Mouse (Mus musculus) limb, embryonic 12.5 days (tissue): ENCODE results near the gene Ost4. TPM values are rescaled to one million over a fixed set of nuclear protein-coding genes. Genes with fewer than 3 reads are reported as not detected.
A peak's percentile ranks its signal among the peaks of the same experiment; 100 is the strongest.

Experiments used
- ATAC-seq: fragments of 200-750 bp; cut with Nextera tagmentation; 2 replicates; pipeline ENCODE4 v1.8.0; 2017; ENCODE audit warnings: low read depth, moderate TSS enrichment; ENCODE audit not compliant: insufficient number of reproducible peaks, insufficient read depth, low FRiP score, low TSS enrichment
- H3K27ac ChIP-seq: fragments of 300-500 bp; sonication (generic); 2 replicates; pipeline ENCODE4 v1.5.1; 2016; ENCODE audit warnings: mild to moderate bottlenecking, moderate library complexity
- H3K27me3 ChIP-seq: fragments of 300-500 bp; sonication (generic); 2 replicates; pipeline ENCODE4 v1.6.1; 2016; ENCODE audit warnings: mild to moderate bottlenecking, moderate library complexity
- H3K36me3 ChIP-seq: fragments of 300-500 bp; sonication (generic); 2 replicates; pipeline ENCODE4 v1.6.1; 2016; ENCODE audit warnings: mild to moderate bottlenecking, moderate library complexity
- H3K4me1 ChIP-seq: fragments of 300-500 bp; sonication (generic); replicated peaks from 2 replicates; pipeline ENCODE4 v1.6.1; 2016
- H3K4me2 ChIP-seq: fragments of 300-500 bp; sonication (generic); 2 replicates; pipeline ENCODE4 v1.6.1; 2016; ENCODE audit warnings: mild to moderate bottlenecking, moderate library complexity
- H3K4me3 ChIP-seq: fragments of 300-500 bp; sonication (generic); replicated peaks from 2 replicates; pipeline ENCODE4 v1.5.1; 2016; ENCODE audit warnings: mild to moderate bottlenecking
- H3K9ac ChIP-seq: fragments of 300-500 bp; sonication (generic); replicated peaks from 2 replicates; pipeline ENCODE4 v1.6.1; 2016; ENCODE audit warnings: mild to moderate bottlenecking, moderate library complexity
- H3K9me3 ChIP-seq: fragments of 300-500 bp; sonication (generic); 2 replicates; pipeline ENCODE4 v1.6.1; 2016; ENCODE audit warnings: mild to moderate bottlenecking, moderate library complexity
- WGBS: fragments of 180-500 bp; shearing (Covaris S2); methylation state at CpG from one replicate; pipeline ENCODE4 v1.1.7; 2016; 5-methylcytosine and 5-hydroxymethylcytosine counted together
- polyA plus RNA-seq: library from polyadenylated mRNA; unstranded; fragments of >200 nt; fragmentation: Nextera tagmentation; extraction: Ambion mirVana; gene quantifications from 2 replicates; pipeline ENCODE4 v1.2.1, GENCODE M21; 2016

The Ost4 gene
- polyA plus RNA-seq, 1 experiment from 2014 or later, result 351 TPM

DNA sequence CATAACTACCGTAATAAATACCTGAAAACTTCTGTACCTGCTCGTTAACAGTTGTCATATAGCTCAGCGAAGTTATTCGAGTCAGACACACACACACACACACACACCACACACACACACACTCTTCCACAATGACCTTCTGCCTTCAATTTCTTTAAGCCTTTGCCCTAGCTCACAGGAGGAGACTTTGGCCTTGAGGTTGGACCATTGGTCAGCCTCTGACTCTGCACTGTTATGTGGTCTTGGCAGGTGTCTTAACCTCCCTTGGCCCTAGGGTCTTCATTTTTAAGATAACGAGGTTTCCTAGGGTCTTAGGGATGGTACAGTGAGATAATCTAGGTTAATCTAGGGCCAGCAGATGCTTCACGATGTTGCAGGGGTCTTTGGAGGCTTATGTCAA is 36.8 kb upstream of the Ost4 start:
- no peak overlapping the region for H3K27ac ChIP-seq
- ATAC-seq, result no peak
- no peaks in the 10 kb centered on the region for H3K36me3 ChIP-seq
- H3K9ac ChIP-seq, result no peak overlapping the region
- no peak overlapping the region for H3K4me2 ChIP-seq
- WGBS, result 81% methylated on average over 6 of the region's 6 CpGs
- H3K4me1 ChIP-seq, result peaks cover 16% of the 10 kb centered on the region; the same call in 1 of the 2 replicates
- no peak overlapping the region for H3K4me3 ChIP-seq
- H3K9me3 ChIP-seq, result no peaks in the 10 kb centered on the region
- peaks cover 19% of the 10 kb centered on the region for H3K27me3 ChIP-seq

DNA sequence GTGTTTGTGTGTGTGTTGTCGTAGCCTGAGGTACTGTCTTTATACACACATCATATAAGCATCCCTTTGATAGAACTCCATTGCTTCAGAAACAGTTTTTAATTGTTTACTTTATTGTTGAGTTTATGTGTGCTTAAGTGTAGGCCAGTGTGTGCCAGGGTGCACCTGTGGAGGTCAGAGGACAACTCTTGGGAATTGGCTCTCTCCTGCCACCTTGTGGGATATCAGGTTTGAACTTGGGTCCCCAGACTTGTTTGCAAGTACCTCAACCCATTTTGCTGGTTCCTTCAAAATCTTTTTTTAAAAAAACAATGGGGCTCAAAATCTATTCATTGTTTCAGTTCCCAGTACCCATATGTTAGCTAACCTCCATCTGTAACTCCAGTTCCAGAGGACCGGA is 35.4 kb upstream of the Ost4 start:
- Histone ChIP-seq H3K4me3 (no peak overlapping the region), H3K4me2 (no peak overlapping the region), H3K27me3 (peaks cover 19% of the 10 kb centered on the region), H3K36me3 (no peaks in the 10 kb centered on the region), H3K9ac (no peak overlapping the region), H3K9me3 (no peaks in the 10 kb centered on the region), H3K4me1 (0 out of 2 replicates have a peak, but pooled peaks cover 8% of the 10 kb centered on the region), H3K27ac (no peak overlapping the region)
- no peak for ATAC-seq
- WGBS, result 94% methylated on average over 2 of the region's 2 CpGs

DNA sequence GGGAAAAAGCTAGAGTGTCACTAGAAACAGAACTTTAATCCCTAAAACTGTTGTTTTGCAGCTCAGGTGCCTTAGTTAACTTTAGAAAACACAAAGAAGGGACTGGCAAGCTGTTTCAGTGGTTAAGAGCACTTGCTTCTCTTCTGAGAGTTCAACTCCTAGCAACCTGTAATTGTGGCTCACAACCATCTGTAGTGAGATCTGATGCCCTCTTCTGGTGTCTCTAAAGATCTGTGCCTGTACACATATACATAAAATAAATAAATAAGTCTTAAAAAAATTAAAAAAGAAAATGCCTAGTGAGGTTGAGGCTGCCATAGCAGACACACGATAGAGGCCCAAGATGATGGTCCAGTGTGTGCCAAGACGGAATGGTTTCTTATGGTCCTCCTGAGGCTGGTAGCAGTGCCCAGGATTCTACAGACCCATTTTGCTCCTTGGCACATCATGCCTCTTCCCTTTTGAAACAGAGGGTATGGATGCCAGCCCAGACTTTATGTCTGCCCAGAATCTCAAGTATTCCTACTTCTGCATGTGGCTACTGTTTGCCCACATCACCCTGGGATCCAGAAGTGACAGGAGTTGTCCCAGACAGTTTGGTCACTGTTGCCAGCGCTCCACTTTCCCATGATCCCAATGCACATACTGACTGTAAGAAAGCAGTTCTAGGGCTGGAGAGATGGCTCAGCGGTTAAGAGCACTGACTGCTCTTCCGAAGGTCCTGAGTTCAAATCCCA is 27.3 kb upstream of the Ost4 start:
- H3K9ac ChIP-seq, result no peak overlapping the region
- H3K27ac ChIP-seq, result no peak overlapping the region
- H3K4me1 ChIP-seq, result peaks cover 3% of the 10 kb centered on the region; the same call in 1 of the 2 replicates
- no peak overlapping the region for H3K4me3 ChIP-seq
- H3K36me3 ChIP-seq, result no peaks in the 10 kb centered on the region
- 88% methylated on average over 5 of the region's 5 CpGs for WGBS
- H3K9me3 ChIP-seq, result no peaks in the 10 kb centered on the region
- H3K4me2 ChIP-seq, result no peak overlapping the region
- ATAC-seq, result no peak
- no peaks in the 10 kb centered on the region for H3K27me3 ChIP-seq

DNA sequence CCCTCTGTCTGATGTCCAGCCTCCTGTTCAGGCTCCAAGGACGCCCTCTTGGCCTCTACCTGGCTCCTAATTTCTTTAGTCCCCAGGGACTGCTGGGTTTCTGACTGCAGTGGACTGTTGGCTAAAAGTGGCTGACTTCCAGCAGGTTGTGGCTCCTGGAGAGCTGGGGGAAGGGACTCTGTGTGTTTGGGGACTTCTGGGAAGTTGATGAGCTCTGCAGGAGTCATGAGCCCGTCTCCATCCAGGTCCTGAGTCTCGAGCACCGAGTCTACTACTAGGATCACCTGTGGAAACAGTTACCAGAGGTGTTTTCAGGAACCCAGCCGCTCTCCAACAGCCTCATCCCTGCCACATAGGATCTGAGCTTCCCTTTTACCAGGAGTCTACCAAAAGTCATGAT is 26.1 kb upstream of the Ost4 start:
- no peaks in the 10 kb centered on the region for H3K9me3 ChIP-seq
- 68% methylated on average over 5 of the region's 5 CpGs for WGBS
- no peak overlapping the region for H3K4me2 ChIP-seq
- peaks cover 3% of the 10 kb centered on the region; the same call in 1 of the 2 replicates for H3K4me1 ChIP-seq
- no peak for ATAC-seq
- no peaks in the 10 kb centered on the region for H3K36me3 ChIP-seq
- H3K27me3 ChIP-seq, result no peaks in the 10 kb centered on the region
- H3K27ac ChIP-seq, result no peak overlapping the region
- no peak overlapping the region for H3K4me3 ChIP-seq
- no peak overlapping the region for H3K9ac ChIP-seq

DNA sequence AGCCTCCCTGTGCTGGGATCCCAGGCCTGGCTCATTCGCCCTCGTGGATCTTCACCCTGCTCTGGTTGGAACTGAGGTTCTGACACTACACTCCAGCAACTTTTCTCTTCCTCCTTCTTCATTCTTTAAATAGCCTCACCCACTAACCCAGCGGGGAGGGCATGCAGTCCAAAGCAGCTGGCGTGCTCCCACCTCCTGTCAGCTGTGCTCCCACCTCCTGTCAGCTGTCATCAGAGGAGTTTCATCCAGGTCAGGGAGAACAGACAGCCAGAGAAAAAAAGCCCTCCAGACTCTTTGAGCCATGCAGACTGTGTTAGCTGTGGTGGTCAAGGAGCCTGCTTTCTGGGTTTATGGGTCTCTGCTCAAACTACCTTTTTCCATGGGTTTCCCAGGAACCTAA is 23.8 kb upstream of the Ost4 start:
- Histone ChIP-seq H3K9ac (no peak overlapping the region), H3K4me3 (no peak overlapping the region), H3K27me3 (no peaks in the 10 kb centered on the region), H3K4me2 (no peak overlapping the region), H3K36me3 (no peaks in the 10 kb centered on the region), H3K9me3 (no peaks in the 10 kb centered on the region), H3K4me1 (peaks cover 3% of the 10 kb centered on the region; the same call in 1 of the 2 replicates), H3K27ac (no peak overlapping the region)
- ATAC-seq, result no peak
- WGBS, result 82% methylated on average over 4 of the region's 4 CpGs

DNA sequence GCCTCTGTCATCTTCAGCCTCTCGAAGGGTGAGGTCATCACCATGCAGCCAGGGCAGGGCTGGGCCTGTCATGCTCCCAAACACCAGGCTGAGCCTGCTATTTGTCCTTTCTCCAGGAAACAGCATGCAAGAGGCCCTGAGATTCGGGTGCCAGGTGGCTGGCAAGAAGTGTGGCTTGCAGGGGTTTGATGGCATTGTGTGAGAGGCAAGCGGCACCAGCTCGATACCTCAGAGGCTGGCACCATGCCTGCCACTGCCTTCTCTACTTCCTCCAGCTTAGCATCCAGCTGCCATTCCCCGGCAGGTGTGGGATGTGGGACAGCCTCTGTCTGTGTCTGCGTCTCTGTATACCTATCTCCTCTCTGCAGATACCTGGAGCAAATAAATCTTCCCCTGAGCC is 23.3 kb upstream of the Ost4 start:
- Histone ChIP-seq H3K4me2 (no peak overlapping the region), H3K27me3 (no peaks in the 10 kb centered on the region), H3K9me3 (no peaks in the 10 kb centered on the region), H3K36me3 (no peaks in the 10 kb centered on the region), H3K9ac (no peak overlapping the region), H3K4me3 (no peak overlapping the region), H3K27ac (no peak overlapping the region), H3K4me1 (peaks cover 3% of the 10 kb centered on the region; the same call in 1 of the 2 replicates)
- no peak for ATAC-seq
- WGBS, result 79% methylated on average over 6 of the region's 6 CpGs

DNA sequence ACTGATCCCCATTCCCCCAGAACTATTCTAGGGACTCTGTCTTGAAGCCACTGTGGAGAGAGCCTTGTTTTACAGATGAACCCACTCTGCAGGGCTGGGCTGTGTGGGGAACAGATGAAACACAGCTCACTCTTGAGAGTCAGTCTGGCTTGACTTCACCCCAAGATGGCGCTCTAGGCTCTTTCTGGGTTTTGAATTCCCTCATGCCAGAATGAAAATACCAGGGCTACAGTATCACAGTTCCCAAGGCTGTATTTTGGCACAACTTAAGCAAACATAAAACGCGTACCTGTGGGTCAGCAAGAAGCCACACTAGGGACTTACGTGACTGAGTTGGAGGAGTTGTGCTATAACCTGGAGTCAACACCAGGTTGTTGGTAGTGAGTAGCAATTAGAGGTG is 22.5 kb upstream of the Ost4 start:
- H3K27ac ChIP-seq, result no peak overlapping the region
- no peaks in the 10 kb centered on the region for H3K9me3 ChIP-seq
- peaks cover 3% of the 10 kb centered on the region; the same call in 1 of the 2 replicates for H3K4me1 ChIP-seq
- no peak overlapping the region for H3K4me3 ChIP-seq
- no peaks in the 10 kb centered on the region for H3K27me3 ChIP-seq
- WGBS, result 41% methylated on average over 4 of the region's 4 CpGs
- H3K9ac ChIP-seq, result no peak overlapping the region
- H3K36me3 ChIP-seq, result no peaks in the 10 kb centered on the region
- H3K4me2 ChIP-seq, result no peak overlapping the region
- no peak for ATAC-seq

DNA sequence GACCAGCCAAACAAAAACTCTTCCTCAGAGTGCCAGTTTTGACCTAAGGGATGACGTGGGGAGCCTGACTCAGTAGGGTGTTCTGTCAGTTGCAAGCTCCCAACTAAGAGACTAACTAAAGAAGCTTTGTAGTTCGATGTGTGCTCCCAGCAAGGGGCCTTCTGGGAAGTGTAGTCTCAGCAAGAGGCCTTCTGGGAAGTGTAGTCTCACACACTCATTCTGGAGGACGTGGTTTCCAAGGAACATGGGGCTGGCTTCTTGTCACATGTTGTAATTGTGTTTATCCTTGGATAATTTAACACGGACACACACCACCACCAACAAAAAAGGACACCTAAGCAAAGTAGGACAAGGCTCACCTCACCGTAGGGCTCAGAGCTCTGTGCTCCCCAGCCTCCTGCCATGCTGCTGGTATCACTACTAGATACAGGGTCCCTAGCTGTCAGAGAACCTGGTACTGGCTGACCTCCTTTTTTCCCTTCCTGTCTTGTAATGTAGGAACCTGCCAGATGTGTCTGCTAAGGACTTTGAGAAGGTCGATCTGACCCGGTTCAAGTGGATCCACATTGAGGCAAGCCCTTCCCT is 20.4 kb upstream of the Ost4 start:
- H3K9me3 ChIP-seq, result no peaks in the 10 kb centered on the region
- H3K4me2 ChIP-seq, result peak overlapping the region; percentile 31; the same call in 1 of the 2 replicates
- 43% methylated on average over 7 of the region's 7 CpGs for WGBS
- H3K4me1 ChIP-seq, result peaks cover 5% of the 10 kb centered on the region
- H3K27me3 ChIP-seq, result no peaks in the 10 kb centered on the region
- no peak overlapping the region for H3K9ac ChIP-seq
- no peak; the same call in 1 of the 2 replicates for ATAC-seq
- no peak overlapping the region for H3K27ac ChIP-seq
- H3K4me3 ChIP-seq, result no peak overlapping the region
- H3K36me3 ChIP-seq, result no peaks in the 10 kb centered on the region

DNA sequence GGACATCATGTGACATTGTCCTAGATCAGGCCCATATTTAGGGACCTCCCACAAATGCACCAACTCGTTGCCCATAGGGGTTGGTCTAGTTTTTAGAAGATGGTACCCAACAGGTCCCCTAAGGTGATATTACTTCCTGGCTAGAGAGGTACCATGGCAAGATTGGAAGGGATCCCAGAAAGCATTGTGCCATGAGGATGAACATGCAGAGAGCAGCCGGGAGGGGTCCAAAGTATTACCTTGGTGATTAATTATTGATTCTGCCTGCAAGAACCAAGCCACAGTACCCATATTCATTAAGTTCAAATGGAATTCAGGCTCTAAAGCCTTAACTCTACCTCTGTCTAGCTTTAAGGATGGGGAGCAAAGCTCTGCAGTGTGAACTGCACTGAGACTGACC is 18.5 kb upstream of the Ost4 start:
- ATAC-seq, result no peak
- Histone ChIP-seq H3K27me3 (no peaks in the 10 kb centered on the region), H3K4me2 (no peak overlapping the region), H3K9ac (no peak overlapping the region), H3K4me3 (no peak overlapping the region), H3K9me3 (no peaks in the 10 kb centered on the region), H3K27ac (no peak overlapping the region), H3K36me3 (peaks cover 2% of the 10 kb centered on the region), H3K4me1 (peaks cover 21% of the 10 kb centered on the region)
- 87% methylated on average over 2 of the region's 2 CpGs for WGBS

DNA sequence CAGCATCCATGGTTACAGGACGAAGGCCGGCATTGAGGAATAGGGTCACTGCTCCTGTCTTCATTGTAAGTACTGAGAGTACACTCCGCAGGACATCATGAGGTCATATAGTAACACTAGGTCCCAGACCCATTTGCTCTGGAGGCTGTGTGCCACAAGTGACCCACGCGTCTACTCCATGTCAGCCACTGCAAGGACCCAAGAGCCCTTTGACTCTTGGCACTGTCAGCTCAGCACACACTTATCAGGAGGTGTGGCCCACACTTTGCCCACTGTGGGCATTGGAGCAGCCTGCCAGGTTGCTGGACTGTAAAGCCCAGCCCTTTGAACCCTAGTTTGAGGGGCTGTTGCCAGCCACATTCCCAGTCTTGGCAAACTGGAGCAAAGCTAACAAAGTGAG is 17.6 kb upstream of the Ost4 start:
- ATAC-seq, result no peak
- Histone ChIP-seq H3K4me2 (no peak overlapping the region), H3K27me3 (no peaks in the 10 kb centered on the region), H3K9ac (no peak overlapping the region), H3K4me3 (no peak overlapping the region), H3K9me3 (no peaks in the 10 kb centered on the region), H3K4me1 (peaks cover 26% of the 10 kb centered on the region), H3K27ac (no peak overlapping the region), H3K36me3 (peaks cover 10% of the 10 kb centered on the region)
- WGBS, result 92% methylated on average over 5 of the region's 5 CpGs

DNA sequence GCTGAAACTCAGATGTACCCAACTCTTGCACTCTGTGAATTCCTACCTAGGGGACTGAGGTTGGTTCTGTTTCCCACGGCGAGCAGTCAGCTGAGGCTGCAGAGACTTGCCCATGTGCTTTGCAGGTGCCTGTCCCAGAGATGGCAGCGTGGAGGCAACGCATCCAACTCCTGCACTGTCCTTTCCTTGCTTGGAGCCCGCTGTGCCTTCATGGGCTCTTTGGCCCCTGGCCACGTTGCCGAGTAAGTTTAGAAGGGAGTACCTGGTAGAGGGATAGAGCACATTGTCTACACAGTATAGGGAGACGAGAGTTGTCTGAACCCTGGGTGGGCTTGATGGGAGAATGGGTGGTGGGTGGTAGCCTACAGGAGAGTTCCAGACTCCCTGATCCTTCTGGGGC is 17.0 kb upstream of the Ost4 start:
- peaks cover 32% of the 10 kb centered on the region for H3K4me1 ChIP-seq

More for the DNA sequence above, 17.0 kb upstream of the Ost4 start:
- H3K9me3 ChIP-seq, result no peaks in the 10 kb centered on the region
- H3K4me3 ChIP-seq, result no peak overlapping the region
- no peak overlapping the region for H3K9ac ChIP-seq
- H3K27ac ChIP-seq, result no peak overlapping the region
- H3K36me3 ChIP-seq, result peaks cover 16% of the 10 kb centered on the region
- no peak overlapping the region for H3K4me2 ChIP-seq
- H3K27me3 ChIP-seq, result no peaks in the 10 kb centered on the region
- WGBS, result 83% methylated on average over 8 of the region's 8 CpGs
- ATAC-seq, result no peak
